Mouse (Mus musculus) olfactory bulb, adult 2 months (tissue): ENCODE measurements at regions not wholly inside any gene's neighbourhood (a gene's known extent, or its start where the extent isn't known, plus 50 kb on each side); places are given as distances from the start of the nearest gene placed in this dataset.

ENCODE experiments used
- H3K27ac ChIP-seq: fragments of 200-500 bp; 2 replicates; pipeline ENCODE4 v1.5.1; 2012; ENCODE audit warnings: low read depth, low read length; ENCODE audit not compliant: insufficient read depth
- H3K4me1 ChIP-seq: fragments of 200-500 bp; 2 replicates; pipeline ENCODE4 v1.6.1; 2012; ENCODE audit warnings: low read length; ENCODE audit not compliant: control insufficient read depth, insufficient read depth
- H3K4me3 ChIP-seq: fragments of 200-500 bp; 2 replicates; pipeline ENCODE4 v1.5.1; 2012; ENCODE audit warnings: mild to moderate bottlenecking, low read depth, low read length, moderate library complexity; ENCODE audit not compliant: insufficient read depth
- CTCF ChIP-seq: fragments of 200-500 bp; IDR thresholded peaks from 2 replicates; pipeline ENCODE4 v1.5.1; 2012; ENCODE audit warnings: low read depth, mild to moderate bottlenecking, low read length, moderate library complexity; ENCODE audit not compliant: insufficient read depth
- POLR2A ChIP-seq: fragments of 200-500 bp; IDR thresholded peaks from 2 replicates; pipeline ENCODE4 v1.6.1; 2012; ENCODE audit warnings: mild to moderate bottlenecking, low read depth, low read length, moderate library complexity; ENCODE audit not compliant: insufficient read depth
- WGBS: fragments of 180-500 bp; shearing (Covaris S2); methylation state at CpG from one replicate; pipeline ENCODE4 v1.1.7; 2018; 5-methylcytosine and 5-hydroxymethylcytosine counted together

DNA sequence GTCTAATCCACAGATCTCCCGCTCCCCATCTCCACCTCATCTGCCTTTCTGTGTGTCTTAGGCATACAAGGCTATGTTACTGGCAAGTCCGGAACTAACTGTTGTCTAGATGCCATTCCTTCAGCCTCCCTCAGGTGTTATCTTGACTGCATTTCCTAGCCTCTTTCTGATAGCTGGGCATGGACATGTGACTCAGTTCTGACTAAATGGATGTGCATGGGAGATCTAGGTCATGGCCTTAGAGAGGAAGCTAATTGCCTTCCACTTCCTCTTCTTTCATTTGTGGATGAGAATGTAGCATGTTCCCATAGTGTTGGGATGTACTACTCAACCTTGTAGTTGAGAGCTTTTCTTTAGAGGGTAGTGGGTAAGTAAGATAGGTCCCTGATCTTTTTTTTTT lies 75.9 kb upstream of the Arhgap32 start:
- TF ChIP-seq CTCF (no peak), POLR2A (no peak)
- Histone ChIP-seq H3K27ac (no peak overlapping the region), H3K4me1 (peaks cover 8% of the 10 kb centered on the region), H3K4me3 (no peak overlapping the region)
- WGBS, result 90% methylated on average over 2 of the region's 2 CpGs

DNA sequence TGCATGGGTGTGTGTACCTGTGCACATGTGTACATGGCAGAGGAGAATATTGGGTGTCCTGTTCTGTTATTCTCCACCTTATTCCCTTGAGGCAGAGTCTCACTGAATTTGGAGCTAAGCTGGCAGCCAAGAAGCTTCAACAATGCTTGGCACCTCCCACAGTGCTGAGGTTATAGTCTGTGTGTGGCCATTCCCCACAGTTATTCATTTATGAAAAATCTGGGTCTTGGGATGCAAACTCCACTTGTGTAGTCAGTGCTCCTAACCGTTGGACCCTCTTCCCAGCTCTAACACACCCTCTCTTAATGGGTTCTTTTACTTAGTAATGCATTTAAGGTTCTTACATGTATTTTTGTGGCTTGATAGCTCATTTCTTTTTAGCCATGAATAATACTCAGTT lies 72.6 kb upstream of the Arhgap32 start:
- TF ChIP-seq POLR2A (no peak), CTCF (no peak)
- no peak overlapping the region for H3K4me3 ChIP-seq
- peaks cover 6% of the 10 kb centered on the region for H3K4me1 ChIP-seq
- no peak overlapping the region for H3K27ac ChIP-seq
- WGBS, result 43% methylated on average over 1 of the region's 1 CpGs

DNA sequence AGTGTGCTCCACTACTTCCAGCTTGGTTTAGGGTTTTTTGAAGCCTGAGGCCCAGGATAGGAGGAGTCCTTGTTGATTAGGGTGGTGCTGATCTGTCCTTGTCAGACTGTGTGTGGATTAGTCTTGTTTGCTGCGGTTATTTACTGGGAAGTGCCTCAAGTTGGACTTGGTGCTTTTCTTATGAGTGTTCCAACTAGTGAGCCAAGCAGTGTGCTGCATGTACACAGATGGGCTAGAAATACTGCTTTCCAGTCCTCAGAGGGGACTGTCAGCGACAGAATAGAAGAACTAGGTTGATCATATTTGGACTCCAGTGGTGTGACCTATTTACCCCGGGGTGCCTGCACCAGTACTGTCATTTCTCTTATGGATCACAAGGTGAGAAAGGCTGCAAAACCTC lies 69.1 kb upstream of the Arhgap32 start:
- Histone ChIP-seq H3K4me1 (no peaks in the 10 kb centered on the region), H3K4me3 (no peak overlapping the region), H3K27ac (no peak overlapping the region)
- WGBS, result 71% methylated on average over 3 of the region's 3 CpGs
- TF ChIP-seq POLR2A (no peak), CTCF (no peak)

DNA sequence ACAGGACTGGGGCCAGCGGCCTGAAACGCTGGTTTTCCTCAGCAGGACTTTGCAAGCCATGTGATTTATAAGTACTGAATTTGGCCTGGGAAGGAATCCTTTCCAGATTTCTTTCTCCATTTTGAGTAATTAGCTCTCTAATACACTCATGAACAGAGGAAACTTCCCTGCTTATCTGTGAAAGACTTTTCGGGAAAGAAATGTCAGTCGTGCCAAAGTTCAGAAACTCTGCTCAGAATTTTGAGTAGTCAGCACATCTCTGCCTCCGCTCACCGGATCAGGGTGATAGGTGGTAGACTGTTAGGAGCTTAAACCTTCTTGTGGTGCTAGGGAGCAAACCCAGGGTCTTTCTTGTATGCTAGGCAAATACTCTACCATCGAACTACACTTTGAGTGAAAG lies 67.0 kb upstream of the Arhgap32 start:
- 46% methylated on average over 7 of the region's 7 CpGs for WGBS
- no peak for TF ChIP-seq POLR2A
- H3K4me1 ChIP-seq, result no peaks in the 10 kb centered on the region
- no peak overlapping the region for H3K27ac ChIP-seq
- H3K4me3 ChIP-seq, result no peak overlapping the region

DNA sequence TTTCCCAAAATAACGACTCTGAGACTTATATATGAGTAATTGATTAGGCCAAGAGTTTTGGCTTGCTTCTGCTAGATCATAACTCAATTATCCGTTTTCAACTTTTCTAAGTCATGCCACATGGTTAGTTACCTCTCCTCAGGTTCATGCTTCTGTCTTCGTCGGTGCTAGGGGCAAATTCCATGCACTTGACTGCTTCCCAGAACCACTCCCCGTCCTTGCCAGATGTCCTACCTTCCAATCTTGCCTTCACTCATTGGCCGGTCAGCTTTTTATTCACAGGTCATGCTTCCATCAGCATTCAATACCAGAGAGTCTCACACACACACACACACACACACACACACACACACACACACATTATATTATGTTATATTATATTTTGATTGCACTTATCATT lies 66.4 kb upstream of the Arhgap32 start:
- H3K4me1 ChIP-seq, result no peaks in the 10 kb centered on the region
- H3K4me3 ChIP-seq, result no peak overlapping the region
- no peak for TF ChIP-seq CTCF
- no peak for TF ChIP-seq POLR2A
- WGBS, result 83% methylated on average over 6 of the region's 6 CpGs
- H3K27ac ChIP-seq, result no peak overlapping the region

DNA sequence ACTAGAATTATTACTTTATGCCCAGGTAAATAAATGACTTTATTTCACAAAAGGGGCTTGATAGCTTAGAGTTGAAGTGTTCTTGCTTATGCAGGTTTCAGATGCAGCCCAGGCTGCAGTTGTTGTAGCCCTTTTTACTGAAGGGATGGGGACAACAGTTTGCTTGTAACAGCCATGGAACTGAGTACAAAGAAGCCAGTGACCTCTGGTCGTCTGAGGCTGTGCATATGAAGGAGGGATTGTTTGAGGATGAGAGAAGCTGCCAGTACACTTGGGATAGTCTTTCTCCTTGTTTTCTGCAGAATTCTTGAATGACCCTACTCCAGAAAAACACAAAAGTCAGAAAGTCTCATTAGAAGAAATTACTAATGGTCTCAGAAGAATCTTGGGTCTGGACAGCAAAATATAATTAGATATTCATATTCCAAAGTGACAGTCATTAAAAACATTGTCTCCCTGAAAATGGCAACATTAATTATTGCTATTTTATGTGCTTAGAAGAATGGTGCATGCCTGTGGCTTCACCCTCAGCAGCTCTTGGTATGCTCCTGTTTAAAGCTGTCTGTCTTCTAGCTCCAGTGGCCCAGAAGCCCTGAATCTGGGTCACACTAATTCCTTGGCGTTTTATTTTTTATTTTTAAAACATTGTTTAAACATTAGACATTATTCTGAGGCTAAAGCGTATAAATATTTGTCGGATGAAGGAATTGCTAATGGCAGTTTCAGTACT lies 61.9 kb upstream of the Arhgap32 start:
- 52% methylated on average over 4 of the region's 4 CpGs for WGBS
- no peak for TF ChIP-seq POLR2A
- no peak for TF ChIP-seq CTCF
- Histone ChIP-seq H3K4me3 (no peak overlapping the region), H3K27ac (no peak overlapping the region), H3K4me1 (no peaks in the 10 kb centered on the region)

DNA sequence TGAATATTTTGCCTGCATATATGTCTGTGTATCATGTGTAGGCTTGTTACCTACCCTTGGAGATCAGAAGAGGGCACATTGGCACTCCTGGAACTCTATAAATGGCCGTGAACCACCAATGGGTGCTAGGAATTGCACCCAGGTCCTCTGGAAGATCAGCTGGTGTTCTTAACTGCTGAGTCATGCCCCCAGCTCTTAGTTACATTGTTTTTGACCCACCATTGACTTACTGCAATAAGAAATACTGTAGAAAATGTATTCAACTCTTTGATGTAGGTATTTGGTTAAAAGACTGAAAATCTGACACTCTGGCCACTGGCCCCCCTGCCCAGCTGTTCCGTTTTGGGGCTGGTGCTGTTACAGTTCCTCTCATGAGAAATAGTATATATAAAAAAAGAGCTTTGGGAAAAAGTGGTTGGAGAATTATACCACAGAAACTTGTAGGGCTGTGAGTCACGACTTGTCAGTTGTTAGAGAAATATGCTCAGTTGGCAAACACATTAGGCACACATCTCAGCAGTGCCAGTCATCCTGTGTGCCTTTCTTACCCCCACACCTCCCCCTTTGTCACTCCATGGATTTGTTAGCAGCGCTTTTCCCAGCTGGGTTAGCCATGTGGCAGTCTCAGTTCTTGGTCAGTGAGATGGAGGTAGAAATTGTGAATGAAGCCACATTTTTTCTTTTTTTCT lies 58.4 kb upstream of the Arhgap32 start:
- Histone ChIP-seq H3K4me1 (no peaks in the 10 kb centered on the region), H3K27ac (no peak overlapping the region), H3K4me3 (no peak overlapping the region)
- TF ChIP-seq POLR2A, result no peak
- no peak for TF ChIP-seq CTCF
- 69% methylated on average over 4 of the region's 4 CpGs for WGBS

DNA sequence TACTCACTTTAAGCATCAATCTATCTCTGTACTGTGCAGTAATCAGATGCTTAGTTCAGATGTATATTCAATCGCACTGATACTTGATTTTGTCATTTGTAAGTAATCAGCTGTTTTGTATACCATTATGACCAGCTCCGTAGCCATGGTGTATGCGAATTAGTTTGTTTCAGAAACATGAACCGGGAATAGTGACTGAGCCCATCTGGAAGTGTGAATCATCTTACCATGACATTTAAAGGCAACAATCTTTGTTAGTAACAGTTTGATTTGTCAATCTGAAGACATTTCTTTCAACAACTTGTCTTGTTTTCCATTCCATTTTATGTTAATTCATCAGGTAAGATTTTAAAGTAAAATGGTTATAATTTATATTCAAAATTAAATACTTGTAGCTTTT lies 53.2 kb upstream of the Arhgap32 start:
- H3K4me1 ChIP-seq, result peaks cover 6% of the 10 kb centered on the region; the same call in 1 of the 2 replicates
- TF ChIP-seq CTCF (no peak), POLR2A (no peak)
- WGBS, result 69% methylated on average over 4 of the region's 4 CpGs
- H3K27ac ChIP-seq, result no peak overlapping the region
- no peak overlapping the region for H3K4me3 ChIP-seq

DNA sequence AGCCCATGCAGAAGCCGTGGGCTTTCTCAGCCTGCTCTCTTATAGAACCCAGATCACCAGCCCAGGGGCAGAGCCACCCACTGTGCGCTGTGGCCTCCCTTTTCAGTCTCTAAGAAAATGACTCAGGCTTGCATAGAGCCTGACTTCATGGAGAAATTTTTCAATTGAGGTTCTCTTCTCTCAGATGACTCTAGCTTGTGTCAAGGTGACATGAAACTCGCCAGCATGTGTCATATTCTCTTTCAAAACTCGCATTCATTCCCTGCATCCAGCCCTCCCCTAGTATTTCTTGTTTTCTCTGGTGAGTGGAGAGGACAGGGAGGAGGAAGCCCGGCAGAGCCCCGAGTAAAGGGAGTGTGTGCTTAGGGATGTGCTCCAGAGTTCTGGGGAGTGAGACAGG lies 52.4 kb upstream of the Arhgap32 start:
- WGBS, result 51% methylated on average over 6 of the region's 6 CpGs
- H3K27ac ChIP-seq, result no peak overlapping the region

More for the DNA sequence above, 52.4 kb upstream of the Arhgap32 start:
- TF ChIP-seq CTCF, result no peak
- peaks cover 6% of the 10 kb centered on the region; the same call in 1 of the 2 replicates for H3K4me1 ChIP-seq
- no peak overlapping the region for H3K4me3 ChIP-seq
